Mouse (Mus musculus): Measurements from ENCODE around the gene Tmem91. TPM values are rescaled to one million over a fixed set of nuclear protein-coding genes. Genes with fewer than 3 reads are reported as not detected.

Tmem91 gene
- total RNA-seq, 2 experiments from 2014 or later: 20.7 to 29.4 TPM

GRCm38 (mm10) chr7:25710519-25711130 is 35.7 kb upstream of the Tmem91 start:
- intact Hi-C loops (cut with DNase I): loop anchor here (2.0 kb wide), 1 partner anchor 34 kb away; no protein-coding TSS in a partner anchor
- DNase-seq (ENCODE audit: extremely low spot score in 1 of 2, low spot score in 2 of 2): peak; percentile 67 to 73
- TF ChIP-seq CTCF (IDR thresholded peaks at IDR 0.05): no peak
- H3K27ac ChIP-seq: peak overlapping the region; percentile 80
- no peak overlapping the region for H3K4me3 ChIP-seq

DNA sequence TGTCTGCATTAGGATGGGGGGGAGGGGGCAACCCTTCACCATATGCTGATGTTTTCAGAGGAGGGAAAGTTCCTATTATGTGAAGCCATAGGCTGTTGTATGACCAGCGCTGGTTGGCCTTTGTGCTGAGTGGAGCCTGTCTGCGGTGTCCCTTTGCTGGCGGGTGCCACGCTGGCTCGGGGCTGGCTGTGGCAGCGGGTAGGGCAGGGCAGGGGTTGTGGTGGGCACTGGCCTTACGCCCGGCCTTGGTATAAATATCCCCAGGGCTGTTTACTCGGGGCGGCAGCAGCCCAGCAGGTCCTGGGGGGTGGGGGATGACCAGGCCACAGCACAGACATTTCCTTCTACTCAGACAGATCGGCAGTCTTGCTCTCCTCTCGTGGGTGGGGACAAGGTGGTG is 35.0 kb upstream of the Tmem91 start:
- H3K4me3 ChIP-seq: no peak overlapping the region
- TF ChIP-seq CTCF (IDR thresholded peaks at IDR 0.05): no peak
- peak in 1 of 2 experiments; percentile 54 for DNase-seq (ENCODE audit: extremely low spot score in 1 of 2, low spot score in 2 of 2)
- intact Hi-C loops (cut with DNase I): loop anchor here (2.0 kb wide), 1 partner anchor 33 kb away; no protein-coding TSS in a partner anchor
- peak overlapping the region; percentile 80 for H3K27ac ChIP-seq

GRCm38 (mm10) chr7:25707581-25708292 is 32.8 kb upstream of the Tmem91 start:
- peak overlapping the region; percentile 54 for H3K27ac ChIP-seq
- no peak overlapping the region for H3K4me3 ChIP-seq
- no peak for TF ChIP-seq CTCF (IDR thresholded peaks at IDR 0.05)
- DNase-seq (ENCODE audit: extremely low spot score in 1 of 2, low spot score in 2 of 2): no peak
- intact Hi-C loops (cut with DNase I): no loop called here

DNA sequence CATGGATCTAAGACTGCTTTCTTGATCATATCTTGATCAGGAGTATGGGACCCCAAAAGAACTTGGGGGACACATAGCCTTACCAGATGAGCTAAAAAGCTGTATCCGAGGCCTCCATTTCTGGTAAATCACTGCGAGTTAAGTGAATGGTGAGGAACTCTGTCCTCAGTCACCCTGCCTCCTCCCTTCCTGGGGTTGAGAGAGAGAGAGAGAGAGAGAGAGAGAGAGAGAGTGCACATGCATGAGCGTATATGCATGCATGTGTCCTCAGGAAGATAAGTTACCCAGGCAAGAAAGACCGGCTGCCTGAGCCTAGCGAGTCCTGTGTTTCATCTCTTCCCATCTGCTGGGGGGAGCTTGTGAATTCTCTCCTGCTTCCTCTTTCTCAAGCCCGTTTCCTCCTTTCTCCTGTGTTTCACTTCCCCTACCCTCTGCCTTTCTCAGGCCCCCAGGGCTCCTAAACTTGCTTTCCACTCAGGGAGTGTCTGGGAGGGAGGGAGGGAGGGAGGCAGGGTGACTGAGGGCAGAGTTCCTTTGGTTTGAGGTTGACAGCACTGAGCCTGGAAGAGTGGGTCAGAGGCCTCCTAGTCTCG is 31.7 kb upstream of the Tmem91 start:
- no peak for TF ChIP-seq CTCF (IDR thresholded peaks at IDR 0.05)
- intact Hi-C loops (cut with DNase I): no loop called here
- Histone ChIP-seq H3K4me3 (no peak overlapping the region), H3K27ac (peak overlapping the region; percentile 57; the same call in 1 of the 2 replicates)
- DNase-seq (ENCODE audit: extremely low spot score in 1 of 2, low spot score in 2 of 2): no peak

DNA sequence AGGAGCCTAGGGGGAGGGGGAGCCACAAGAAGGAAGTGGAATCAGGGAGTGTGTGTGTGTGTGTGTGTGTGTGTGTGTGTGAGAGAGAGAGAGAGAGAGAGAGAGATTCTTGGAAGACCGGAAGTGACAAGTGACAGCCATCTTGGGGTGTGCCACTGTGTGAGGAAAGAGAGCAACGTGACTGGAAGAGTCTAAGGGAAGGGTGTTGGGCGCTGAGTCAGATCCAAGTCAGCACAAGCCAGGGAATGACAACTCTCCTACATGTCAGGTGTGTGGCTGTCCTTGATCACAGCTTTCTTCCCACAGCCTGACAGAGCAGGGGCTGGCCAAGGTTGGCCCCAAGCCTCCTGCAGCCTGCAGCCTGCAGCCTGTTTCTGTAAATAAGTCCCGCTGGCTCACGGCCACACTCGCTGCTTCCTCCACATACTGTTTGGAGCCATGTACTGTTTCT is 30.9 kb upstream of the Tmem91 start:
- intact Hi-C loops (cut with DNase I): no loop called here
- TF ChIP-seq CTCF (IDR thresholded peaks at IDR 0.05): no peak
- Histone ChIP-seq H3K27ac (peak overlapping the region; percentile 57), H3K4me3 (no peak overlapping the region)
- DNase-seq (ENCODE audit: extremely low spot score in 1 of 2, low spot score in 2 of 2): peak; percentile 45 to 57

- intact Hi-C loops (cut with DNase I): no loop called here
- Histone ChIP-seq H3K4me3 (peak overlapping the region; percentile 37), H3K27ac (no peak overlapping the region)
- TF ChIP-seq CTCF (IDR thresholded peaks at IDR 0.05): no peak
- no peak for DNase-seq (ENCODE audit: extremely low spot score in 1 of 2, low spot score in 2 of 2)
Observed at GRCm38 (mm10) chr7:25704716-25705364, 29.9 kb upstream of the Tmem91 start.

DNA sequence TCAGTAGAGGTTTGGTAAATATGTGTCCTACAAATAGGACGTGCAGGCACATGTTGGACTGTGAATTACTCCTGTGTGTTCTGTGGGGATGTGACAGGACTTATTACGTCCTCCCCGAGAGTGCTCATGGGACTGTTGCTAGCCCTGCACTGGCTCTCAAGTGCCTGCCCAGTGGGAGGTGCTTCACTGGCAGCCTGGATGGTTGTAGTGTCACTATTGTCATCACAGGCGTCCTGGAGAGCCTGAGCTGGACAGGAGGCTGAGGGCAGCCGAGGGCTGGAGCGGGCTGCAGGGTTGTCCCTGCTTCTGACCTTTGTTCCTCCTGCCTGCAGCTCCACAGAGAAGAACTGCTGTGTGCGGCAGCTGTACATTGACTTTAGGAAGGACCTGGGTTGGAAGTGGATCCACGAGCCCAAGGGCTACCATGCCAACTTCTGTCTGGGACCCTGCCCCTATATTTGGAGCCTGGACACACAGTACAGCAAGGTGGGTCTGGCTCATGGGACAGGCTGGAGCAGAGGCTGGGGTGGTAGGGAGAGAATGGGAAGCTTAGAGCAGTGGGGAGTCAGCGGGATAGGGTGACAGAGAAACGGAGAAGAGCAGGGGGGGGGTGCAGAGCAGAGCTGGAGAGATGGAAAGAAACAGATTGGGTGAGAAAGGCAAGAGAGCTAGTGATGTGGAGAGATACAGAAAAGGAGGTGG is 29.0 kb upstream of the Tmem91 start:
- DNase-seq (ENCODE audit: extremely low spot score in 1 of 2, low spot score in 2 of 2): no peak
- Histone ChIP-seq H3K27ac (no peak overlapping the region), H3K4me3 (peak overlapping the region; percentile 27; the same call in 1 of the 2 replicates)
- no peak for TF ChIP-seq CTCF (IDR thresholded peaks at IDR 0.05)
- intact Hi-C loops (cut with DNase I): no loop called here

GRCm38 (mm10) chr7:25702350-25702749 is 27.4 kb upstream of the Tmem91 start:
- intact Hi-C loops (cut with DNase I): no loop called here

GRCm38 (mm10) chr7:25700732-25701131 is 25.8 kb upstream of the Tmem91 start:
- Histone ChIP-seq H3K4me3 (no peak overlapping the region), H3K27ac (no peak overlapping the region)
- peak; percentile 14 for TF ChIP-seq CTCF (IDR thresholded peaks at IDR 0.05)
- no peak for DNase-seq (ENCODE audit: extremely low spot score in 1 of 2, low spot score in 2 of 2)
- intact Hi-C loops (cut with DNase I): no loop called here

More at GRCm38 (mm10) chr7:25702350-25702749, 27.4 kb upstream of the Tmem91 start:
- no peak overlapping the region for H3K4me3 ChIP-seq
- peak; percentile 11 for TF ChIP-seq CTCF (IDR thresholded peaks at IDR 0.05)
- no peak overlapping the region for H3K27ac ChIP-seq
- DNase-seq (ENCODE audit: extremely low spot score in 1 of 2, low spot score in 2 of 2): no peak

GRCm38 (mm10) chr7:25699851-25700250 is 24.9 kb upstream of the Tmem91 start:
- no peak overlapping the region for H3K4me3 ChIP-seq
- intact Hi-C loops (cut with DNase I): no loop called here
- no peak overlapping the region for H3K27ac ChIP-seq

GRCm38 (mm10) chr7:25694104-25694503 is 19.1 kb upstream of the Tmem91 start:
- Histone ChIP-seq H3K4me3 (no peak overlapping the region), H3K27ac (no peak overlapping the region)
- no peak for TF ChIP-seq CTCF (IDR thresholded peaks at IDR 0.05)
- no peak for DNase-seq (ENCODE audit: extremely low spot score in 1 of 2, low spot score in 2 of 2)
- intact Hi-C loops (cut with DNase I): no loop called here

More at GRCm38 (mm10) chr7:25699851-25700250, 24.9 kb upstream of the Tmem91 start:
- DNase-seq (ENCODE audit: extremely low spot score in 1 of 2, low spot score in 2 of 2): no peak
- TF ChIP-seq CTCF (IDR thresholded peaks at IDR 0.05): no peak

Measured in left cerebral cortex, adult 2 months (tissue).